Mouse (Mus musculus) hindbrain, embryonic 14.5 days (tissue): ENCODE measurements at regions not wholly inside any gene's neighbourhood (a gene's known extent, or its start where the extent isn't known, plus 50 kb on each side); places are given as distances from the start of the nearest gene placed in this dataset.

Experiments used
- ATAC-seq: fragments of 200-750 bp; cut with Nextera tagmentation; 2 replicates; pipeline ENCODE4 v1.8.0; 2017; ENCODE audit warnings: moderate number of reproducible peaks, mild to moderate bottlenecking, moderate TSS enrichment, moderate library complexity; ENCODE audit not compliant: low FRiP score
- DNase-seq: peaks from one replicate; pipeline ENCODE4 v3.0.0-alpha.2; 2015; ENCODE audit warnings: low spot score
- H3K27ac ChIP-seq: fragments of 300-500 bp; sonication (generic); 2 replicates; pipeline ENCODE4 v1.5.1; 2014; ENCODE audit warnings: mild to moderate bottlenecking, moderate library complexity
- H3K27me3 ChIP-seq: fragments of 300-500 bp; sonication (generic); 2 replicates; pipeline ENCODE4 v1.6.1; 2014; ENCODE audit warnings: mild to moderate bottlenecking, low read length, mixed read lengths; ENCODE audit not compliant: control insufficient read depth, insufficient read depth
- H3K36me3 ChIP-seq: fragments of 300-500 bp; sonication (generic); replicated peaks from 2 replicates; pipeline ENCODE4 v1.6.1; 2014; ENCODE audit not compliant: control insufficient read depth, insufficient read depth
- H3K4me1 ChIP-seq: fragments of 300-500 bp; sonication (generic); replicated peaks from 2 replicates; pipeline ENCODE4 v1.6.1; 2014; ENCODE audit warnings: antibody characterized with exemption, low read length, mixed read lengths; ENCODE audit not compliant: control insufficient read depth, insufficient read depth
- H3K4me2 ChIP-seq: fragments of 300-500 bp; sonication (generic); replicated peaks from 2 replicates; pipeline ENCODE4 v1.6.1; 2014; ENCODE audit warnings: mild to moderate bottlenecking, moderate library complexity
- H3K4me3 ChIP-seq: fragments of 300-500 bp; sonication (generic); replicated peaks from 2 replicates; pipeline ENCODE4 v1.5.1; 2014; ENCODE audit warnings: mild to moderate bottlenecking, low read length
- H3K9ac ChIP-seq: fragments of 300-500 bp; sonication (generic); 2 replicates; pipeline ENCODE4 v1.6.1; 2014
- H3K9me3 ChIP-seq: fragments of 300-500 bp; sonication (generic); 2 replicates; pipeline ENCODE4 v1.6.1; 2016; ENCODE audit warnings: low read length; ENCODE audit not compliant: control insufficient read depth
- WGBS: fragments of 180-500 bp; shearing (Covaris S2); extraction: QIAGEN DNeasy Blood & Tissue Kit; methylation state at CpG from one replicate; pipeline ENCODE4 v1.1.7; 2014; 5-methylcytosine and 5-hydroxymethylcytosine counted together

DNA sequence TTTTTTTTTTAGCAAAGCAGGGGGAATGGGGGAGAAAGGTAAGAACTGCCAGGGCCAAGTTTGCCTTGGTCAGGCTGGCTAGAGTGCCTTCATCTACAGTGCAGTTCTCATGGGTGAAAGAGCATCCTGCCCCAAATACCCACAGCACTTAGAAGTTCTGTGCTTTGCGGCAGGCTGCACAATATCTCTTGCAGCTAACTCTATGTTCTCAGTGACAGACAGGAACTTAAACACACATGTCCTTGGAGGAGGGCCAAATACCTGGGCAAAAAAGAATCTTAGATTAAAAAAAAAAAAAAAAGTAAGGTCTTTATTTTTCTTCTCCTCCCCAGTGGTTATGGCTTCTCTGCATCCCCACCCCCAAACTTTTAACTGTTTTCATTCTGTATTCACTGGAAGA, 78.8 kb upstream of the Lrig1 start:
- ATAC-seq (no peak), DNase-seq (no peak)
- Histone ChIP-seq H3K9ac (no peak overlapping the region), H3K4me2 (no peak overlapping the region), H3K4me3 (no peak overlapping the region), H3K9me3 (no peaks in the 10 kb centered on the region), H3K36me3 (no peaks in the 10 kb centered on the region), H3K27ac (no peak overlapping the region), H3K27me3 (no peaks in the 10 kb centered on the region), H3K4me1 (no peaks in the 10 kb centered on the region; the same call in 1 of the 2 replicates)
- WGBS = 65% methylated on average over 1 of the region's 1 CpGs

DNA sequence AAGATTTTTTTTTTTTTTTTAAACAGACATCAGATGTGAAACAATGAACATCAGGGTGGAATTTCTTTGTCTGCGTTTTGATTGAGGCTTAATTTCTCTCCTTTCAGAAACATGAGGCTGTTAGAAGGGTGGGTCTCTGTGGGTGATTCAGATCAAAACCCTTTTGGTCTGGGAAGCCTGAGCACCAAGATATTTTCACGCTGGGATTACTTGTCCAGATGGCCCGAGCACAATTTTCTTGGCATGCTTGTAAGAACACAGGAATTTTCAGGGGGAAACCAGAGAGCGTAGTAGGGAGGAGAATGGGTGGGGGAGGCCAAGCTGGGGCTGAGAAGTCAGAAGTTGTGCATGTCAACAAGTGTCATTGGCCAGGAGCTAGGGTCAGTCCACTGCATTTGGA, 76.6 kb upstream of the Lrig1 start:
- 56% methylated on average over 4 of the region's 4 CpGs for WGBS
- no peaks in the 10 kb centered on the region for H3K36me3 ChIP-seq
- DNase-seq (no peak), ATAC-seq (no peak)
- no peaks in the 10 kb centered on the region for H3K9me3 ChIP-seq
- no peaks in the 10 kb centered on the region for H3K27me3 ChIP-seq
- no peak overlapping the region for H3K9ac ChIP-seq
- no peak overlapping the region for H3K4me3 ChIP-seq
- peaks cover 11% of the 10 kb centered on the region for H3K4me1 ChIP-seq
- H3K4me2 ChIP-seq = no peak overlapping the region
- no peak overlapping the region for H3K27ac ChIP-seq

DNA sequence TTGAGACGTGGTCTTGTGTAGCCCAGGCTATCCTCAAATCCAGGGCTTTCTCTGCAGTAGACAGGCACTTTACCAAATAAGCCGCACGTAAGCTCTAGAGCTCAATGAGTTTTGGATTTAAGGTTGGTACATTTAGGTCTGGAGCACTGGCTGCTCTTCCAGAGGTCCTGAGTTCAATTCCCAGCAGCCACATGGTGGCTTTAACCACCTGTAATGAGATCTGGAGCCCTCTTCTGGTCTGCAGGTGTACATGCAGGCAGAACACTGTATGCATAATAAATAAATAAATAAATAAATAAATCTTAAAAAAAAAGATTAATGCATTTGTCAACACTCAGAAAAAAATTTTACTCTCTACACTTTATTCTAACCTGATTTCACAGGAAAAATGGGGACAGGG, 74.9 kb upstream of the Lrig1 start:
- H3K27ac ChIP-seq = peak overlapping the region; percentile 85
- H3K9me3 ChIP-seq = no peaks in the 10 kb centered on the region
- H3K4me3 ChIP-seq = no peak overlapping the region
- 99% methylated on average over 3 of the region's 3 CpGs for WGBS
- no peak overlapping the region for H3K4me2 ChIP-seq
- DNase-seq (no peak), ATAC-seq (no peak)
- H3K9ac ChIP-seq = no peak overlapping the region
- peaks cover 11% of the 10 kb centered on the region for H3K4me1 ChIP-seq
- no peaks in the 10 kb centered on the region for H3K27me3 ChIP-seq
- H3K36me3 ChIP-seq = no peaks in the 10 kb centered on the region

DNA sequence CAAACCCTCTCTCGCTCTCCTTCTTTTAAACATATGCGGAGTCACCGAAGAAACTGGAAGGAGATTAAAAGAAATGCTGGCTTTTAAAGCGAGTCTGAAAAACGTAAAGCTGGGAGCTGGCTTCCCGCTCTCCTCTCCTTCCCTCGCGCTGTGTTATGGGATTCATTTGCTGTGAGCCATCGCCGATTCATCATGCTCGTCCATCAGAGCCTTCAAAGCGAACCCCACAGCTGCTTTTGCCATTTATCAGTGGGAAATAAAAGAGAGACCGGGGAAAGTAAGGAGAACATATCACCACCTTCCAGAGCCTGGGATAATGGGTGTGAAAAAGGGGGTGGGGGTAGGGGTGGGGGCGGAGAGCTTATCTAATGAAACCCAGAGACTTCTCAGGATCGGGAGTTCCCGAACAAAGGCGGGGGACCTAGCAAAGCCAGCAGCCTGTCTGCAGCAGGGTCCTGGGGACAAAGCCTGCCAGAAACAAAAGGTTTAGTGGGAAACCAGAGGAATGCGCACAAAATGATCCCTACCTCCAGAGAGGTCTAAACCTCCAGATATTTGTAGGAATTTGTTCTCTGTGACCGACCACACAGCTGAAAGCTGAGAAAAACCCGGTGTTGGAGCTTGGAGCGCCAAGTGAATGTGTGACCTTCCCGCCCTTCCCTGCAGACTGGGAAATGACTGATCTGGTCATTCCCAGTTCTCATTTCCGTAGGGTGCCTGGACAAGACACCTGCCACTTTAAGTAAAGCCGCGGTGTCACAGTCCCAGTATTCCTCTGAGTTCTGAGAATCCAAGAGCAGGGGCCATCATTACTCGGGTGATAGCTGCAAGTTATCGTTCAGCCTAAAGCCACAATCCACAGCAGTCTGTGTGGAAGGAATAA, 73.9 kb upstream of the Lrig1 start:
- peak; percentile 61 for DNase-seq
- Histone ChIP-seq H3K27ac (peak overlapping the region; percentile 85), H3K9ac (peak overlapping the region; percentile 52), H3K4me3 (peak overlapping the region; percentile 8; the same call in 1 of the 2 replicates), H3K4me1 (peaks cover 11% of the 10 kb centered on the region), H3K27me3 (no peaks in the 10 kb centered on the region), H3K36me3 (no peaks in the 10 kb centered on the region), H3K4me2 (peak overlapping the region; percentile 44), H3K9me3 (no peaks in the 10 kb centered on the region)
- WGBS = under 1% methylated on average over 27 of the region's 27 CpGs
- ATAC-seq = peak; percentile 77

DNA sequence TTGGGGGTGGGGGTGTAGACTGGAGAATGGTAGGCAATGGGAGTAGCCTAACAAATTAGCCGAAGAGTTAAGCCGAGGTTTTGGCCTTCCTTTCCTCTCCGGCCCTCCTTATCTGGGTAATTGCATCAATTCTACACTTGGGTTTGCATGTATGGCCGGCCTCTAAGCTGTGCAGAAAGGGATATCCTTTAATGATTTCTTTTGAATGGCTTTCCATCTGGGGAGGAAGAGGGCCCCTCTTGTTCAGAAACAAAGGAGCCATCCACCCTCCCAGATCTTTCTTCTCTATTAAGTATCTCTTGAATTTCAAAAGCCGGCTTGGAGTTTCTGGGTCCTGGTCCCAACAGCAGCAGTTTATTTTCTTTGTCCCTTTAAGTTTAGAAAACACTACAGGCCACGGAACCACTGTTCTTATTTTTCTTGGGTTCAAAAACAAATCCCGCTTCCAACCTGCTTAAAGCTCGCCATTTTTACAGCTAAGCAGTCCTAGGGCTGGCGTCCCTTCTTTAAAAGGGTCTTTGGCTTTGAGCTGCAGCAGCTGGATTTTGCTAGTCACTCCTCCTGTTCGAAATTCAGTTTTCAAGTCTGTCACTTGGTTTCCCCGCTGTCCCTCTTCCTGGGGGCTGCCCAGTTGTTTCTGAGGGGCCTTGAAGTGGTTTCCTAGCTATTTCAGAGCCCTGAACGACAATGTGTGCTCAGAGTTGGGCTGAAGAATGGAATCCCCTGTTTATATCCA, 73.1 kb upstream of the Lrig1 start:
- ATAC-seq (peak; percentile 42; the same call in 1 of the 2 replicates), DNase-seq (peak; percentile 36)
- 9% methylated on average over 12 of the region's 12 CpGs for WGBS
- Histone ChIP-seq H3K27ac (peak overlapping the region; percentile 85), H3K4me3 (peak overlapping the region; percentile 8; the same call in 1 of the 2 replicates), H3K4me1 (peaks cover 11% of the 10 kb centered on the region), H3K27me3 (no peaks in the 10 kb centered on the region), H3K36me3 (no peaks in the 10 kb centered on the region), H3K9me3 (no peaks in the 10 kb centered on the region), H3K9ac (peak overlapping the region; percentile 52), H3K4me2 (peak overlapping the region; percentile 44)

DNA sequence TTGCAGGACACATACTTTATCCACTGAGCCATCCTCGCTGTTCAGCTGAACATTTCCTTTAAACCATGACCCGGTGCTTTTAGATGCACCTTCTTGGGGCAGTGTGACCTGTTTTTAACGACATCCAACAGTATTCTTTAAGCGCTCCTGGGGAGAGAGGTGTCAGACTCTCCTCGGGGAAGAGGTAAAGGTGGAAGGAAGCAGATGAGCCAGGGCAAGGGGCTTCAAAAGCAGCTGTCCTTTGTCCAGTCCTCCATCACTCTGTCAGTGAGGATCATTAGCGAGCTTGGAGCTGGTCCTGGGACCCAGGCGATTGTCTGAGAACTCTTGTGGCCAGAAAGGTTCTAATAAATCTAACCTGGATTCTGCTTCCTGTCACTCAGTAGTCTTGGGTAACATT, 72.4 kb upstream of the Lrig1 start:
- DNase-seq (no peak), ATAC-seq (no peak)
- 33% methylated on average over 7 of the region's 7 CpGs for WGBS
- H3K4me2 ChIP-seq = no peak overlapping the region
- H3K36me3 ChIP-seq = no peaks in the 10 kb centered on the region
- peak overlapping the region; percentile 85 for H3K27ac ChIP-seq
- H3K9me3 ChIP-seq = no peaks in the 10 kb centered on the region
- no peak overlapping the region for H3K9ac ChIP-seq
- H3K27me3 ChIP-seq = no peaks in the 10 kb centered on the region
- no peak overlapping the region for H3K4me3 ChIP-seq
- peaks cover 11% of the 10 kb centered on the region for H3K4me1 ChIP-seq

DNA sequence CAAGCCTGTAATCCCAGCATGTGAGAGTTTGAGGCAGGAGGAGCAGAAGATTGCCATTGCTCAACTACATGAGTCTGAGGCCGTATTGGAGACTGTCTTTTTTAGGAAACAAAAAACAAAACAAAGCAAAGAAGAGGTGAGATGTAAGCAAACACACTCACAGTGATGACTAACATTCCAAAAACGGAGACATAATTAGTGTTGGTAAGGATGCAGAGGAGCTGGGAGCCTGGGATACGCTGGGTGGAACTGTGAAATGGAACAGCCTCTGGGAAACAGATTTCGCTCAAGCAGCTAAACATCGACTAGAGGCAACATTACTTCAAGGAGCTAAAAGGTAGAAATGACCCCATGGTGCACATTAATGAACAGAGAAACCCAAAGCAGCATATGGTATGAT, 68.3 kb upstream of the Lrig1 start:
- ATAC-seq (no peak), DNase-seq (no peak)
- WGBS = 84% methylated on average over 5 of the region's 5 CpGs

DNA sequence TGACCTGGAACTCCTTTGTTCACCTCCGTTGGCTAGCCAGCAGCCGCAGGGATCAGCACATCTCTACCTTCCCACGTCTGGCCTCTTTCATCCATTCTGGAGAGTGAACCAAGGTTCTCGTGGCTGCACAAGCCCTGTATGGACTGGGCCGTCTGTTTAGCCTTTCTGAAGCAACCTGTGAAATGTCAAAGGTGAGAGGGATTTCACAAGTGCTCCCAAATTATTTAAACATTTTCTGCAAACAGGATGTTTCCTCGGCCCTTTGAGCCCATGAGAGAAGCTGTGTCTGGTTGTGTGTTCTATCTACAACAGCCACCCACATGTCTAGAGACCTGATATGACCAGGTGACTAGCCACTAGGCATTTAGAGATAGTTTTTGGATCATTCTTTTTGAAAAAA, 65.8 kb upstream of the Lrig1 start:
- Histone ChIP-seq H3K4me2 (no peak overlapping the region), H3K27me3 (no peaks in the 10 kb centered on the region), H3K27ac (no peak overlapping the region), H3K36me3 (no peaks in the 10 kb centered on the region), H3K9ac (no peak overlapping the region), H3K9me3 (no peaks in the 10 kb centered on the region), H3K4me3 (no peak overlapping the region), H3K4me1 (no peaks in the 10 kb centered on the region)
- ATAC-seq (no peak), DNase-seq (no peak)
- whole genome bisulfite sequencing = 78% methylated on average over 6 of the region's 6 CpGs

More for the DNA sequence above, 68.3 kb upstream of the Lrig1 start:
- Histone ChIP-seq H3K27me3 (no peaks in the 10 kb centered on the region), H3K9ac (no peak overlapping the region), H3K4me3 (no peak overlapping the region), H3K4me1 (peaks cover 9% of the 10 kb centered on the region), H3K4me2 (no peak overlapping the region), H3K27ac (no peak overlapping the region), H3K9me3 (no peaks in the 10 kb centered on the region), H3K36me3 (no peaks in the 10 kb centered on the region)

DNA sequence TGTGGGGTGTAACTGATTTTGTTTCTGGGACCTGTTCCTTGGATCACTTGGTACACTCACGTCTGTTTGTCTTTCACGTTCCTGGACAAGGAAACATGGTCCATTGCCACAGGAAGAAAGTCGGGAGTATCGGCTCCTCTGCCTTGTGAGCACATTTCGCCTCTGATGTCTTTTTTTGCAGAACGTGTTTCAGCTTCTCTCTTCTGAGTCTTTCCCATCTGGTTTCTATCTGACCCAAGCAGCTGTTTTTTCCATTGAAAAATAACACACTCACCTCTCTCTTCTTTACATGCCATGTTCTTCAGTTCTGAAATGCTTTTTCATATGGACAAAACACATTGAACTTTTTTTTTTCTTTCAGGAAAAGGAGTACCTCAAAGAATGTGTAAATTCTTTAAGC, 61.4 kb upstream of the Lrig1 start:
- no peaks in the 10 kb centered on the region for H3K4me1 ChIP-seq
- H3K9ac ChIP-seq = no peak overlapping the region
- H3K27me3 ChIP-seq = no peaks in the 10 kb centered on the region
- H3K27ac ChIP-seq = no peak overlapping the region
- no peaks in the 10 kb centered on the region for H3K36me3 ChIP-seq
- no peak overlapping the region for H3K4me2 ChIP-seq
- no peaks in the 10 kb centered on the region for H3K9me3 ChIP-seq
- no peak overlapping the region for H3K4me3 ChIP-seq
- no peak for DNase-seq
- 78% methylated on average over 6 of the region's 6 CpGs for WGBS
- ATAC-seq = no peak
